Mouse (Mus musculus) natural killer cell, adult 2 months (primary cell): ENCODE measurements around the gene Olfr1044.
"Not testable (repeated sequence)": the region's sequence is repeated elsewhere in the genome, so short reads cannot be mapped to it uniquely, and the experiment has no call there.

Experiments
- DNase-seq, 2 experiments: peaks; one replicate each; pipeline ENCODE4 v3.0.0; 2022; ENCODE audit warnings: low spot score in 2 of 2

The Olfr1044 gene

GRCm38 (mm10) chr2:86177720-86178119 lies at the start of gene Olfr1044:
Gene Olfr1044, minus strand, starts transcription at chr2:86177820.
- DNase-seq = no peak

GRCm38 (mm10) chr2:86219214-86219613 lies 41.6 kb upstream of the Olfr1044 start, which contains the start of gene Olfr1046:
Gene Olfr1046, minus strand, starts transcription at chr2:86219314.
- DNase-seq = no peak

- no peak for DNase-seq
Measured at GRCm38 (mm10) chr2:86202909-86203308, 25.3 kb upstream of the Olfr1044 start, which contains the start of gene Olfr1045. Gene Olfr1045, minus strand, starts transcription at chr2:86203009.

GRCm38 (mm10) chr2:86195863-86196262 lies 18.2 kb upstream of the Olfr1044 start:
- DNase-seq = no peak

GRCm38 (mm10) chr2:86185583-86185982 lies 8.0 kb upstream of the Olfr1044 start, which contains the start of gene Olfr52:
Gene Olfr52, minus strand, starts transcription at chr2:86185683.
- DNase-seq = no peak

- no peak for DNase-seq
Measured at GRCm38 (mm10) chr2:86179950-86180349, 2.3 kb upstream of the Olfr1044 start.

GRCm38 (mm10) chr2:86175422-86175821 lies 2.2 kb downstream of the Olfr1044 start:
- not testable (repeated sequence) for DNase-seq

- DNase-seq = no peak
Measured at GRCm38 (mm10) chr2:86167422-86167821, 10.2 kb downstream of the Olfr1044 start, which contains the start of gene Olfr1043. Gene Olfr1043, minus strand, starts transcription at chr2:86167522.

GRCm38 (mm10) chr2:86161738-86162137 lies 15.9 kb downstream of the Olfr1044 start, which contains the start of gene Olfr1042:
Gene Olfr1042, minus strand, starts transcription at chr2:86161838.
- no peak for DNase-seq

GRCm38 (mm10) chr2:86146632-86147031 lies 31.0 kb downstream of the Olfr1044 start, which contains the start of gene Olfr1040:
Gene Olfr1040, minus strand, starts transcription at chr2:86146732.
- no peak for DNase-seq

GRCm38 (mm10) chr2:86135828-86136227 lies 41.8 kb downstream of the Olfr1044 start, which contains the start of gene Olfr1039:
Gene Olfr1039, minus strand, starts transcription at chr2:86135928.
- no peak for DNase-seq
